Mouse (Mus musculus) intestine, postnatal 0 days (tissue): ENCODE data around the gene Gm14226. TPM values are rescaled to one million over a fixed set of nuclear protein-coding genes. Genes with fewer than 3 reads are reported as not detected.
A peak's percentile ranks its signal among the peaks of the same experiment; 100 is the strongest.
"Not testable (repeated sequence)": the region's sequence is repeated elsewhere in the genome, so short reads cannot be mapped to it uniquely, and the experiment has no call there.

Experiments used
- ATAC-seq: fragments of 200-750 bp; cut with Nextera tagmentation; 2 replicates; pipeline ENCODE4 v1.8.0; 2017; ENCODE audit warnings: mild to moderate bottlenecking, moderate TSS enrichment, moderate library complexity
- H3K27ac ChIP-seq: fragments of 300-500 bp; sonication (generic); 2 replicates; pipeline ENCODE4 v1.5.1; 2014; ENCODE audit warnings: mild to moderate bottlenecking, low read depth, low read length, moderate library complexity
- H3K27me3 ChIP-seq: fragments of 300-500 bp; sonication (generic); replicated peaks from 2 replicates; pipeline ENCODE4 v1.6.1; 2014; ENCODE audit warnings: low read length, mixed read lengths; ENCODE audit not compliant: control insufficient read depth, insufficient read depth
- H3K36me3 ChIP-seq: fragments of 300-500 bp; sonication (generic); 2 replicates; pipeline ENCODE4 v1.6.1; 2014; ENCODE audit warnings: mild to moderate bottlenecking, moderate library complexity; ENCODE audit not compliant: control insufficient read depth, insufficient read depth
- H3K4me1 ChIP-seq: fragments of 300-500 bp; sonication (generic); replicated peaks from 2 replicates; pipeline ENCODE4 v1.6.1; 2014; ENCODE audit warnings: antibody characterized with exemption, low read length, mixed read lengths; ENCODE audit not compliant: control insufficient read depth, insufficient read depth
- H3K4me2 ChIP-seq: fragments of 300-500 bp; sonication (generic); replicated peaks from 2 replicates; pipeline ENCODE4 v1.6.1; 2014; ENCODE audit warnings: low read depth, mild to moderate bottlenecking, moderate library complexity
- H3K4me3 ChIP-seq: fragments of 300-500 bp; sonication (generic); 2 replicates; pipeline ENCODE4 v1.5.1; 2014; ENCODE audit warnings: low read depth, low read length
- H3K9ac ChIP-seq: fragments of 300-500 bp; sonication (generic); 2 replicates; pipeline ENCODE4 v1.6.1; 2014; ENCODE audit warnings: mild to moderate bottlenecking, low read depth, low read length
- H3K9me3 ChIP-seq: fragments of 300-500 bp; sonication (generic); 2 replicates; pipeline ENCODE4 v1.6.1; 2016; ENCODE audit warnings: mixed run types; ENCODE audit not compliant: control insufficient read depth
- CTCF ChIP-seq: sonication (generic); IDR thresholded peaks from 2 replicates; pipeline ENCODE4 v1.5.1; 2016; ENCODE audit warnings: low read depth, mild to moderate bottlenecking, control low read depth, antibody characterized with exemption, moderate library complexity
- WGBS: fragments of 180-500 bp; shearing (Covaris S2); extraction: QIAGEN DNeasy Blood & Tissue Kit; methylation state at CpG from one replicate; pipeline ENCODE4 v1.1.7; 2014; 5-methylcytosine and 5-hydroxymethylcytosine counted together
- polyA plus RNA-seq: library from polyadenylated mRNA; unstranded; fragments of >200 nt; fragmentation: Nextera tagmentation; extraction: Ambion mirVana; gene quantifications from 2 replicates; pipeline ENCODE4 v1.2.1, GENCODE M21; 2015

Gene Gm14226
- polyA plus RNA-seq, 1 experiment from 2014 or later = 0.31 TPM

GRCm38 (mm10) chr2:154992083-154992482 lies 26.0 kb upstream of the Gm14226 start:
- Histone ChIP-seq H3K4me3 (no peak overlapping the region), H3K9ac (no peak overlapping the region), H3K27me3 (no peaks in the 10 kb centered on the region), H3K4me2 (no peak overlapping the region), H3K36me3 (no peaks in the 10 kb centered on the region), H3K27ac (no peak overlapping the region), H3K9me3 (no peaks in the 10 kb centered on the region), H3K4me1 (no peaks in the 10 kb centered on the region)
- ATAC-seq = no peak
- TF ChIP-seq CTCF = no peak
- 82% methylated on average over 5 of the region's 5 CpGs for WGBS

GRCm38 (mm10) chr2:155005491-155005890 lies 12.6 kb upstream of the Gm14226 start:
- ATAC-seq = no peak

GRCm38 (mm10) chr2:155011086-155011656 lies 6.9 kb upstream of the Gm14226 start:
- no peak overlapping the region for H3K9ac ChIP-seq
- no peak overlapping the region for H3K4me2 ChIP-seq
- no peaks in the 10 kb centered on the region for H3K4me1 ChIP-seq
- no peaks in the 10 kb centered on the region for H3K36me3 ChIP-seq
- H3K4me3 ChIP-seq = no peak overlapping the region
- TF ChIP-seq CTCF = no peak
- no peaks in the 10 kb centered on the region for H3K9me3 ChIP-seq
- H3K27ac ChIP-seq = no peak overlapping the region
- ATAC-seq = no peak
- no peaks in the 10 kb centered on the region for H3K27me3 ChIP-seq
- 51% methylated on average over 3 of the region's 3 CpGs for WGBS

More at GRCm38 (mm10) chr2:155005491-155005890, 12.6 kb upstream of the Gm14226 start:
- H3K4me3 ChIP-seq = no peak overlapping the region
- no peak for TF ChIP-seq CTCF
- H3K4me1 ChIP-seq = no peaks in the 10 kb centered on the region
- WGBS = 92% methylated on average over 11 of the region's 11 CpGs
- H3K4me2 ChIP-seq = no peak overlapping the region
- H3K27me3 ChIP-seq = no peaks in the 10 kb centered on the region
- H3K9me3 ChIP-seq = no peaks in the 10 kb centered on the region
- no peaks in the 10 kb centered on the region for H3K36me3 ChIP-seq
- H3K9ac ChIP-seq = no peak overlapping the region
- no peak overlapping the region for H3K27ac ChIP-seq

- Histone ChIP-seq H3K4me1 (no peaks in the 10 kb centered on the region), H3K27me3 (no peaks in the 10 kb centered on the region), H3K9me3 (no peaks in the 10 kb centered on the region), H3K4me3 (no peak overlapping the region), H3K9ac (no peak overlapping the region), H3K27ac (no peak overlapping the region), H3K4me2 (no peak overlapping the region), H3K36me3 (no peaks in the 10 kb centered on the region)
- no peak for TF ChIP-seq CTCF
- no peak for ATAC-seq
- WGBS = 90% methylated on average over 6 of the region's 6 CpGs
Measured at GRCm38 (mm10) chr2:155012991-155013390, 5.1 kb upstream of the Gm14226 start.

- not testable (repeated sequence) for H3K9ac ChIP-seq, H3K4me1 ChIP-seq, H3K4me2 ChIP-seq, H3K4me3 ChIP-seq, ATAC-seq, H3K27ac ChIP-seq, H3K27me3 ChIP-seq, H3K9me3 ChIP-seq, H3K36me3 ChIP-seq
- 32% methylated on average over 7 of the region's 9 CpGs for WGBS
Measured at GRCm38 (mm10) chr2:155016751-155017150, 1.3 kb upstream of the Gm14226 start.

- Histone ChIP-seq H3K9me3 (no peaks in the 10 kb centered on the region), H3K4me3 (peak overlapping the region; percentile 52), H3K27me3 (no peaks in the 10 kb centered on the region), H3K9ac (peak overlapping the region; percentile 28; the same call in 1 of the 2 replicates), H3K4me1 (no peaks in the 10 kb centered on the region), H3K4me2 (peak overlapping the region; percentile 94), H3K36me3 (no peaks in the 10 kb centered on the region), H3K27ac (peak overlapping the region; percentile 51)
- no peak for TF ChIP-seq CTCF
- peak; percentile 64 for ATAC-seq
- 1% methylated on average over 38 of the region's 38 CpGs for WGBS
Measured at GRCm38 (mm10) chr2:155018762-155019641, 936 bp downstream of the Gm14226 start.
